Mouse (Mus musculus) frontal cortex, adult 2 months (tissue): ENCODE results near the gene Gkn1. TPM values are rescaled to one million over a fixed set of nuclear protein-coding genes. Genes with fewer than 3 reads are reported as not detected.

ENCODE experiments used
- DNase-seq, 2 experiments: peaks; one replicate each; pipeline ENCODE4 v3.0.0; 2022; ENCODE audit warnings: low spot score in 1 of 2; ENCODE audit errors: extremely low spot score in 1 of 2
- polyA plus RNA-seq: library from polyadenylated mRNA; depleted of rRNA; stranded (reverse); fragments of >200 nt; gene quantifications from 2 replicates; pipeline ENCODE4 v1.2.3, GENCODE M21; 2012; rRNA removed

The Gkn1 gene
- 0.08 and 0.14 TPM in 2 replicates for polyA plus RNA-seq

- DNase-seq: no peak
These were observed at the start of gene Gkn1 for GRCm38 (mm10) chr6:87350829-87351228. Gene Gkn1 (minus strand): TSS chr6:87350942.

GRCm38 (mm10) chr6:87399886-87400566 lies 49.3 kb upstream of the Gkn1 start:
- no peak for DNase-seq

- DNase-seq: peak; percentile 22 to 88
These were observed 48.4 kb upstream of the Gkn1 start for GRCm38 (mm10) chr6:87399137-87399536.

GRCm38 (mm10) chr6:87394783-87395182 lies 44.0 kb upstream of the Gkn1 start:
- DNase-seq: no peak

- no peak for DNase-seq
These were observed 42.9 kb upstream of the Gkn1 start for GRCm38 (mm10) chr6:87393466-87394205.

- DNase-seq: no peak
These were observed 38.8 kb upstream of the Gkn1 start for GRCm38 (mm10) chr6:87389455-87389989.

- DNase-seq: no peak
These were observed 38.1 kb upstream of the Gkn1 start, which contains the start of gene Gkn3 for GRCm38 (mm10) chr6:87388877-87389276. Gene Gkn3 (minus strand): TSS chr6:87388935.

- no peak for DNase-seq
These were observed 35.9 kb upstream of the Gkn1 start for GRCm38 (mm10) chr6:87386681-87387080.

GRCm38 (mm10) chr6:87386203-87386602 lies 35.5 kb upstream of the Gkn1 start:
- peak; percentile 56 to 92 for DNase-seq

- peak; percentile 34 to 65 for DNase-seq
These were observed 34.0 kb upstream of the Gkn1 start for GRCm38 (mm10) chr6:87384761-87385160.

- peak in 1 of 2 experiments; percentile 34 for DNase-seq
These were observed 33.4 kb upstream of the Gkn1 start for GRCm38 (mm10) chr6:87383926-87384691.

GRCm38 (mm10) chr6:87373057-87373456 lies 22.3 kb upstream of the Gkn1 start, which contains the start of gene Gkn2:
Gene Gkn2 (plus strand): TSS chr6:87373357.
- no peak for DNase-seq

- peak; percentile 20 to 31 for DNase-seq
These were observed 18.5 kb upstream of the Gkn1 start for GRCm38 (mm10) chr6:87369223-87369622.

GRCm38 (mm10) chr6:87354441-87354840 lies 3.7 kb upstream of the Gkn1 start:
- no peak for DNase-seq

GRCm38 (mm10) chr6:87335935-87336295 lies 14.8 kb downstream of the Gkn1 start:
- DNase-seq: no peak

- DNase-seq: peak in 1 of 2 experiments; percentile 55
These were observed 15.4 kb downstream of the Gkn1 start, which contains the start of gene Antxr1 for GRCm38 (mm10) chr6:87335091-87335934. Gene Antxr1 (minus strand): TSS chr6:87335821.

- DNase-seq: peak in 1 of 2 experiments; percentile 67
These were observed 16.2 kb downstream of the Gkn1 start for GRCm38 (mm10) chr6:87334361-87335090.

GRCm38 (mm10) chr6:87332380-87332779 lies 18.4 kb downstream of the Gkn1 start:
- DNase-seq: no peak
